Comparison of ENCODE assay signal across 21 mouse cellular contexts in the genomic region with DNA sequence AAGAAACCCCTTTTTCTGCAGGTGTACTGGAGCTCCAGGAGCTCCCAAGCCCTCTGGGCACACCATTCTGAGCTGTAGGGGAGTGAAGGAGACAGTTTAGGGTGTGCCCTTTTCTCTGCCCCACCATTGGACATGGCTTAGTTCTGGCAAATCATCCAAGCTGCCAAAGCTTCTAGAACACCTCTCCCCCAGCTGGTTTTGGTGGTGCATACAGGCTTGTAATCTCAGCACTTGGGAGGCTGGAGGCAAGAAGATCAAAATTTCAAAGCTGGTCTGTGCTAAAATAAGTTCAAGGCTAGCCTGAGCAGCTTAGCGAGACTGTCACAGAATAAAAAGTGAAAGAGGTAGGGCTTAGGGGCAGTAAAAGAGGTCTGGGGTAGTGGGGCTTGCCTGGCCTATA. TPM values are rescaled to one million over a fixed set of nuclear protein-coding genes. Genes with fewer than 3 reads are reported as not detected.
DNase-seq lines count a peak whose midpoint lies in the region; ATAC-seq and TF ChIP-seq lines count a peak whose summit lies in the region.
"Had no signal": no experiment of that assay in that cellular context is flagged by ENCODE, and none has a peak within 500 bp of the region (broad histone marks: within the 10 kb centered on the region; RNA-seq: fewer than 3 reads in every experiment).

No protein-coding gene starts in this region.

- H3K4me1 ChIP-seq in forebrain, embryonic 11.5 days (replicated peaks; ENCODE audit: control insufficient read depth, insufficient read depth, low read length), result peaks cover 15% of the 10 kb centered on the region
- H3K4me1 ChIP-seq in forebrain, embryonic 15.5 days, result peaks cover 43% of the 10 kb centered on the region
- peaks cover 35% of the 10 kb centered on the region for H3K4me1 ChIP-seq in hindbrain, embryonic 16.5 days (ENCODE audit: control insufficient read depth, insufficient read depth, low read depth, low read length)
- peaks cover 8% of the 10 kb centered on the region; the same call in 1 of the 2 replicates for H3K4me1 ChIP-seq in midbrain, postnatal 0 days (ENCODE audit: insufficient read depth, low read length)
- H3K4me1 ChIP-seq in intestine, embryonic 16.5 days (ENCODE audit: control insufficient read depth, insufficient read depth, low read length), result peaks cover 15% of the 10 kb centered on the region

- peaks cover 35% of the 10 kb centered on the region for H3K27me3 ChIP-seq in forebrain, embryonic 11.5 days (ENCODE audit: control insufficient read depth, insufficient read depth, low read length)
- no peaks in the 10 kb centered on the region for H3K27me3 ChIP-seq in forebrain, embryonic 15.5 days
- no peaks in the 10 kb centered on the region; the same call in 1 of the 2 replicates for H3K27me3 ChIP-seq in hindbrain, embryonic 16.5 days (replicated peaks; ENCODE audit: control insufficient read depth, insufficient read depth, low read length)
- peaks cover 6% of the 10 kb centered on the region; the same call in 1 of the 2 replicates for H3K27me3 ChIP-seq in midbrain, postnatal 0 days (ENCODE audit: insufficient read depth, low read length)
- H3K27me3 ChIP-seq in intestine, embryonic 16.5 days (replicated peaks; ENCODE audit: control insufficient read depth, insufficient read depth, low read length), result peaks cover 95% of the 10 kb centered on the region

- 5% methylated on average over 1 of the region's 1 CpGs for WGBS in forebrain, embryonic 11.5 days
- 18% methylated on average over 1 of the region's 1 CpGs for WGBS in forebrain, embryonic 15.5 days
- WGBS in hindbrain, embryonic 16.5 days, result 3% methylated on average over 1 of the region's 1 CpGs
- WGBS in midbrain, postnatal 0 days, result 23% methylated on average over 1 of the region's 1 CpGs
- 0% methylated on average over 1 of the region's 1 CpGs for WGBS in intestine, embryonic 16.5 days

- H3K27ac ChIP-seq in forebrain, embryonic 11.5 days (ENCODE audit: low read depth, low read length), result peak overlapping the region; percentile 99
- H3K27ac ChIP-seq in forebrain, embryonic 15.5 days (replicated peaks), result peak overlapping the region; percentile 99
- H3K27ac ChIP-seq in hindbrain, embryonic 16.5 days (ENCODE audit: low read depth, low read length), result peak overlapping the region; percentile 73
- H3K27ac ChIP-seq in midbrain, postnatal 0 days (ENCODE audit: low read depth, low read length), result peak overlapping the region; percentile 62
- H3K27ac ChIP-seq in intestine, embryonic 16.5 days (ENCODE audit: low read length), result no peak overlapping the region
- H3K27ac ChIP-seq: lung, embryonic 15.5 days; stomach, postnatal 0 days had no signal

- H3K4me2 ChIP-seq in forebrain, embryonic 11.5 days (ENCODE audit: low read depth, low read length, severe bottlenecking), result peak overlapping the region; percentile 79
- peak overlapping the region; percentile 96 for H3K4me2 ChIP-seq in forebrain, embryonic 15.5 days (replicated peaks)
- H3K4me2 ChIP-seq in hindbrain, embryonic 16.5 days (ENCODE audit: low read length), result peak overlapping the region; percentile 79
- H3K4me2 ChIP-seq in midbrain, postnatal 0 days (ENCODE audit: low read depth, low read length, poor library complexity, severe bottlenecking), result peak overlapping the region; percentile 68
- no peak overlapping the region for H3K4me2 ChIP-seq in intestine, embryonic 16.5 days (ENCODE audit: low read depth, low read length)
- H3K4me2 ChIP-seq: liver, embryonic 11.5 days; lung, embryonic 15.5 days had no signal

- ATAC-seq in forebrain, embryonic 11.5 days (replicated peaks; ENCODE audit: low FRiP score), result no peak
- ATAC-seq in forebrain, embryonic 15.5 days (replicated peaks), result no peak
- no peak for ATAC-seq in hindbrain, embryonic 16.5 days
- no peak for ATAC-seq in midbrain, postnatal 0 days (ENCODE audit: low FRiP score)
- no peak for ATAC-seq in intestine, embryonic 16.5 days
- ATAC-seq: CD4-positive, CD25-positive, alpha-beta regulatory T cell, adult 4 months had no signal

- no peaks in the 10 kb centered on the region; the same call in 1 of the 2 replicates for H3K36me3 ChIP-seq in forebrain, embryonic 11.5 days (ENCODE audit: control insufficient read depth, insufficient read depth, low read length)
- peaks cover 4% of the 10 kb centered on the region; the same call in 1 of the 2 replicates for H3K36me3 ChIP-seq in forebrain, embryonic 15.5 days
- peaks cover 3% of the 10 kb centered on the region; the same call in 1 of the 2 replicates for H3K36me3 ChIP-seq in hindbrain, embryonic 16.5 days (ENCODE audit: control insufficient read depth, insufficient read depth, low read length)
- H3K36me3 ChIP-seq in midbrain, postnatal 0 days (ENCODE audit: insufficient read depth, low read length), result no peaks in the 10 kb centered on the region
- H3K36me3 ChIP-seq in intestine, embryonic 16.5 days (ENCODE audit: control insufficient read depth, insufficient read depth, low read length), result no peaks in the 10 kb centered on the region
- H3K36me3 ChIP-seq: lung, embryonic 15.5 days had no signal

- H3K9ac ChIP-seq in forebrain, embryonic 11.5 days (ENCODE audit: low read length), result peak overlapping the region; percentile 95
- H3K9ac ChIP-seq in forebrain, embryonic 15.5 days (replicated peaks), result peak overlapping the region; percentile 93
- peak overlapping the region; percentile 82 for H3K9ac ChIP-seq in hindbrain, embryonic 16.5 days (ENCODE audit: low read depth, low read length)
- H3K9ac ChIP-seq in midbrain, postnatal 0 days (replicated peaks; ENCODE audit: low read length, poor library complexity, severe bottlenecking), result peak overlapping the region; percentile 33
- H3K9ac ChIP-seq in intestine, embryonic 16.5 days (ENCODE audit: low read depth, low read length), result no peak overlapping the region
- H3K9ac ChIP-seq: lung, embryonic 15.5 days had no signal

- peak; percentile 47 for DNase-seq in forebrain, embryonic 11.5 days (ENCODE audit: low spot score)
- DNase-seq in midbrain, postnatal 0 days (ENCODE audit: low spot score), result peak; percentile 48
- DNase-seq in urinary bladder, postnatal 36 days (ENCODE audit: low spot score in 2 of 2), result no peak
- no peak for DNase-seq in kidney, postnatal 36 days
- DNase-seq in adrenal gland, adult (ENCODE audit: inconsistent age in 2 of 2, low spot score in 1 of 2), result no peak
- DNase-seq: adrenal gland, postnatal 14 days; thymus, postnatal 36 days had no signal

- H3K9me3 ChIP-seq in forebrain, embryonic 11.5 days (ENCODE audit: control insufficient read depth, low read length), result no peaks in the 10 kb centered on the region
- no peaks in the 10 kb centered on the region for H3K9me3 ChIP-seq in forebrain, embryonic 15.5 days
- H3K9me3 ChIP-seq in hindbrain, embryonic 16.5 days (ENCODE audit: control insufficient read depth, low read length), result no peaks in the 10 kb centered on the region
- H3K9me3 ChIP-seq in midbrain, postnatal 0 days (ENCODE audit: low read length), result no peaks in the 10 kb centered on the region
- H3K9me3 ChIP-seq in intestine, embryonic 16.5 days (ENCODE audit: control insufficient read depth, low read length), result no peaks in the 10 kb centered on the region
- H3K9me3 ChIP-seq: lung, embryonic 15.5 days had no signal

- peak overlapping the region; percentile 63 for H3K4me3 ChIP-seq in forebrain, embryonic 11.5 days (ENCODE audit: low read depth, low read length)
- H3K4me3 ChIP-seq in forebrain, embryonic 15.5 days, result peak overlapping the region; percentile 82
- H3K4me3 ChIP-seq in hindbrain, embryonic 16.5 days (ENCODE audit: low read length), result peak overlapping the region; percentile 60
- H3K4me3 ChIP-seq in midbrain, postnatal 0 days (ENCODE audit: low read depth, low read length), result peak overlapping the region; percentile 18
- no peak overlapping the region for H3K4me3 ChIP-seq in intestine, embryonic 16.5 days (ENCODE audit: low read length)
- H3K4me3 ChIP-seq: lung, embryonic 15.5 days had no signal

- no peak for TF ChIP-seq CTCF in midbrain, postnatal 0 days (IDR thresholded peaks at IDR 0.05)

RNA-seq across cellular contexts. Expression of gene Rhbg, which starts 42.2 kb away (rescaled TPM):
- polyA plus RNA-seq in forebrain, embryonic 11.5 days (2014; fragmentation: Nextera tagmentation; extraction: Ambion mirVana), result 0.36 TPM in 1 of 2 replicates, not detected in the other
- 0.10 and 0.14 TPM in 2 replicates for polyA plus RNA-seq in forebrain, embryonic 15.5 days (2015; fragmentation: Nextera tagmentation; extraction: Ambion mirVana)
- polyA plus RNA-seq in hindbrain, embryonic 16.5 days (2015; fragmentation: Nextera tagmentation; extraction: Ambion mirVana), result 0.52 and 0.99 TPM in 2 replicates
- 0.94 and 1.0 TPM in 2 replicates for total RNA-seq in midbrain, postnatal 0 days (2014; rRNA removed)
- polyA plus RNA-seq in midbrain, postnatal 0 days (2015; fragmentation: Nextera tagmentation; extraction: Ambion mirVana), result 0.21 and 0.41 TPM in 2 replicates
- 0.69 and 1.3 TPM in 2 replicates for polyA plus RNA-seq in intestine, embryonic 16.5 days (2015; fragmentation: Nextera tagmentation; extraction: Ambion mirVana)
- total RNA-seq: gastrocnemius, adult 18-20 months; granulocyte monocyte progenitor cell, adult 5-6 weeks; layer of hippocampus, adult 8-10 months; left cerebral cortex, postnatal 25 days; megakaryocyte progenitor cell, adult 5-6 weeks; MEL had no signal
- polyA plus RNA-seq: CD4-positive, CD25-positive, alpha-beta regulatory T cell, adult 4 months; heart, embryonic 14.5 days had no signal

Comparison
In these comparisons a context has a peak if more than half of its experiments do, and no peak if none do; other contexts are left out.
1. DNase-seq: peak in forebrain, embryonic 11.5 days (single experiment) and midbrain, postnatal 0 days (single experiment); none in urinary bladder, postnatal 36 days (0 of 2), kidney, postnatal 36 days (0 of 2) and adrenal gland, adult (0 of 2).